Mouse (Mus musculus) stomach, embryonic 15.5 days (tissue): ENCODE data around the gene Tspan1. TPM values are rescaled to one million over a fixed set of nuclear protein-coding genes. Genes with fewer than 3 reads are reported as not detected.

Experiments
- ATAC-seq: fragments of 200-750 bp; cut with Nextera tagmentation; 2 replicates; pipeline ENCODE4 v1.8.0; 2017; ENCODE audit warnings: low read depth, moderate number of reproducible peaks, moderate TSS enrichment; ENCODE audit not compliant: insufficient read depth, low FRiP score
- H3K27ac ChIP-seq: fragments of 300-500 bp; sonication (generic); 2 replicates; pipeline ENCODE4 v1.5.1; 2015; ENCODE audit warnings: mild to moderate bottlenecking, inconsistent platforms
- H3K27me3 ChIP-seq: fragments of 300-500 bp; sonication (generic); replicated peaks from 2 replicates; pipeline ENCODE4 v1.6.1; 2015; ENCODE audit warnings: inconsistent platforms
- H3K36me3 ChIP-seq: fragments of 300-500 bp; sonication (generic); 2 replicates; pipeline ENCODE4 v1.6.1; 2015; ENCODE audit warnings: inconsistent platforms
- H3K4me1 ChIP-seq: fragments of 300-500 bp; sonication (generic); 2 replicates; pipeline ENCODE4 v1.6.1; 2015; ENCODE audit warnings: inconsistent platforms
- H3K4me2 ChIP-seq: fragments of 300-500 bp; sonication (generic); 2 replicates; pipeline ENCODE4 v1.6.1; 2015; ENCODE audit warnings: mild to moderate bottlenecking, inconsistent platforms
- H3K4me3 ChIP-seq: fragments of 300-500 bp; sonication (generic); replicated peaks from 2 replicates; pipeline ENCODE4 v1.5.1; 2015; ENCODE audit warnings: inconsistent platforms
- H3K9ac ChIP-seq: fragments of 300-500 bp; sonication (generic); 2 replicates; pipeline ENCODE4 v1.6.1; 2015; ENCODE audit warnings: inconsistent platforms
- H3K9me3 ChIP-seq: fragments of 300-500 bp; sonication (generic); 2 replicates; pipeline ENCODE4 v1.6.1; 2016; ENCODE audit warnings: inconsistent platforms
- WGBS: fragments of 180-500 bp; shearing (Covaris S2); methylation state at CpG from one replicate; pipeline ENCODE4 v1.1.7; 2015; 5-methylcytosine and 5-hydroxymethylcytosine counted together
- polyA plus RNA-seq: library from polyadenylated mRNA; unstranded; fragments of >200 nt; fragmentation: Nextera tagmentation; extraction: Ambion mirVana; gene quantifications from 2 replicates; pipeline ENCODE4 v1.2.1, GENCODE M21; 2015

Gene Tspan1
- polyA plus RNA-seq, 1 experiment from 2014 or later = 50.8 TPM

- peak; percentile 69 for ATAC-seq
- H3K9ac ChIP-seq = no peak overlapping the region
These were observed 2.4 kb downstream of the Tspan1 start for GRCm38 (mm10) chr4:116164759-116165554.

GRCm38 (mm10) chr4:116162142-116162541, 5.3 kb downstream of the Tspan1 start:
- Histone ChIP-seq H3K4me3 (no peak overlapping the region), H3K4me1 (peaks cover 5% of the 10 kb centered on the region; the same call in 1 of the 2 replicates), H3K4me2 (no peak overlapping the region), H3K9ac (no peak overlapping the region), H3K27ac (no peak overlapping the region), H3K36me3 (peaks cover 25% of the 10 kb centered on the region), H3K27me3 (no peaks in the 10 kb centered on the region), H3K9me3 (no peaks in the 10 kb centered on the region)
- 83% methylated on average over 4 of the region's 4 CpGs for WGBS
- no peak for ATAC-seq

More at GRCm38 (mm10) chr4:116164759-116165554, 2.4 kb downstream of the Tspan1 start:
- Histone ChIP-seq H3K4me2 (no peak overlapping the region; the same call in 1 of the 2 replicates), H3K27me3 (no peaks in the 10 kb centered on the region), H3K4me1 (peaks cover 5% of the 10 kb centered on the region; the same call in 1 of the 2 replicates), H3K27ac (peak overlapping the region; percentile 60), H3K9me3 (no peaks in the 10 kb centered on the region), H3K36me3 (peaks cover 7% of the 10 kb centered on the region; the same call in 1 of the 2 replicates), H3K4me3 (no peak overlapping the region)
- WGBS = 66% methylated on average over 2 of the region's 2 CpGs

- ATAC-seq = no peak
- Histone ChIP-seq H3K4me1 (peaks cover 5% of the 10 kb centered on the region; the same call in 1 of the 2 replicates), H3K9me3 (no peaks in the 10 kb centered on the region), H3K36me3 (peaks cover 38% of the 10 kb centered on the region), H3K9ac (no peak overlapping the region), H3K4me2 (no peak overlapping the region), H3K27ac (no peak overlapping the region), H3K27me3 (no peaks in the 10 kb centered on the region), H3K4me3 (no peak overlapping the region)
- 77% methylated on average over 3 of the region's 3 CpGs for WGBS
These were observed 6.6 kb downstream of the Tspan1 start for GRCm38 (mm10) chr4:116160769-116161168.

- Histone ChIP-seq H3K27ac (no peak overlapping the region), H3K9ac (no peak overlapping the region)
- no peak for ATAC-seq
These were observed 7.5 kb downstream of the Tspan1 start for GRCm38 (mm10) chr4:116159912-116160311.

GRCm38 (mm10) chr4:116157882-116158281, 9.5 kb downstream of the Tspan1 start:
- Histone ChIP-seq H3K9me3 (no peaks in the 10 kb centered on the region), H3K27me3 (no peaks in the 10 kb centered on the region), H3K4me2 (no peak overlapping the region), H3K9ac (no peak overlapping the region), H3K36me3 (peaks cover 67% of the 10 kb centered on the region), H3K4me1 (no peaks in the 10 kb centered on the region), H3K4me3 (no peak overlapping the region), H3K27ac (no peak overlapping the region)
- 89% methylated on average over 2 of the region's 2 CpGs for WGBS
- no peak for ATAC-seq

More at GRCm38 (mm10) chr4:116159912-116160311, 7.5 kb downstream of the Tspan1 start:
- H3K27me3 ChIP-seq = no peaks in the 10 kb centered on the region
- H3K4me3 ChIP-seq = no peak overlapping the region
- no peak overlapping the region for H3K4me2 ChIP-seq
- no peaks in the 10 kb centered on the region for H3K9me3 ChIP-seq
- peaks cover 47% of the 10 kb centered on the region for H3K36me3 ChIP-seq
- 0 out of 2 replicates have a peak, but pooled peaks cover 5% of the 10 kb centered on the region for H3K4me1 ChIP-seq
- WGBS = 77% methylated on average over 3 of the region's 3 CpGs

GRCm38 (mm10) chr4:116152702-116153101, 14.7 kb downstream of the Tspan1 start:
- H3K4me2 ChIP-seq = no peak overlapping the region
- WGBS = 93% methylated on average over 15 of the region's 15 CpGs
- ATAC-seq = no peak
- H3K27me3 ChIP-seq = no peaks in the 10 kb centered on the region
- H3K9me3 ChIP-seq = no peaks in the 10 kb centered on the region
- no peak overlapping the region for H3K4me3 ChIP-seq
- peaks cover 11% of the 10 kb centered on the region for H3K4me1 ChIP-seq
- H3K36me3 ChIP-seq = peaks cover 49% of the 10 kb centered on the region
- no peak overlapping the region for H3K27ac ChIP-seq
- no peak overlapping the region for H3K9ac ChIP-seq

- Histone ChIP-seq H3K27me3 (no peaks in the 10 kb centered on the region), H3K4me1 (peaks cover 11% of the 10 kb centered on the region), H3K9ac (peak within 1 kb of the TSS; percentile 76), H3K4me2 (peak within 1 kb of the TSS; percentile 83), H3K36me3 (peaks cover 37% of the 10 kb centered on the region), H3K4me3 (peak within 1 kb of the TSS; percentile 61), H3K27ac (peak within 1 kb of the TSS; percentile 92), H3K9me3 (no peaks in the 10 kb centered on the region)
- no peak for ATAC-seq
- WGBS = 69% methylated on average over 6 of the region's 6 CpGs
These were observed 16.2 kb downstream of the Tspan1 start, which contains the start of gene Lurap1 for GRCm38 (mm10) chr4:116151238-116151637. TSS of gene Lurap1 (minus strand) at chr4:116151338.

- Histone ChIP-seq H3K4me3 (peak overlapping the region; percentile 61), H3K27me3 (no peaks in the 10 kb centered on the region), H3K9me3 (no peaks in the 10 kb centered on the region), H3K9ac (peak overlapping the region; percentile 76), H3K27ac (peak overlapping the region; percentile 71), H3K36me3 (peaks cover 33% of the 10 kb centered on the region), H3K4me1 (peaks cover 11% of the 10 kb centered on the region), H3K4me2 (peak overlapping the region; percentile 83)
- 27% methylated on average over 4 of the region's 4 CpGs for WGBS
- no peak for ATAC-seq
These were observed 16.6 kb downstream of the Tspan1 start for GRCm38 (mm10) chr4:116150862-116151221.

- WGBS = under 1% methylated on average over 62 of the region's 73 CpGs
- peak overlapping the region; percentile 92 for H3K27ac ChIP-seq
- H3K9me3 ChIP-seq = no peaks in the 10 kb centered on the region
- peak overlapping the region; percentile 83 for H3K4me2 ChIP-seq
- peak overlapping the region; percentile 76 for H3K9ac ChIP-seq
- peak; percentile 91 for ATAC-seq
- peak overlapping the region; percentile 61 for H3K4me3 ChIP-seq
- H3K36me3 ChIP-seq = peaks cover 28% of the 10 kb centered on the region
- no peaks in the 10 kb centered on the region for H3K27me3 ChIP-seq
- peaks cover 11% of the 10 kb centered on the region for H3K4me1 ChIP-seq
These were observed 17.1 kb downstream of the Tspan1 start for GRCm38 (mm10) chr4:116150156-116150861.

GRCm38 (mm10) chr4:116149812-116150155, 17.6 kb downstream of the Tspan1 start:
- ATAC-seq = no peak
- Histone ChIP-seq H3K36me3 (peaks cover 22% of the 10 kb centered on the region), H3K4me3 (peak overlapping the region; percentile 61), H3K4me1 (peaks cover 11% of the 10 kb centered on the region), H3K27me3 (no peaks in the 10 kb centered on the region), H3K9me3 (no peaks in the 10 kb centered on the region), H3K9ac (peak overlapping the region; percentile 76), H3K4me2 (peak overlapping the region; percentile 83), H3K27ac (peak overlapping the region; percentile 92)
- WGBS = 27% methylated on average over 6 of the region's 6 CpGs

GRCm38 (mm10) chr4:116143891-116144717, 23.3 kb downstream of the Tspan1 start:
- H3K36me3 ChIP-seq = no peaks in the 10 kb centered on the region
- H3K27ac ChIP-seq = no peak overlapping the region
- no peaks in the 10 kb centered on the region for H3K9me3 ChIP-seq
- WGBS = 1% methylated on average over 47 of the region's 47 CpGs
- H3K4me3 ChIP-seq = peak overlapping the region; percentile 73
- peak overlapping the region; percentile 53 for H3K9ac ChIP-seq
- peaks cover 11% of the 10 kb centered on the region for H3K4me1 ChIP-seq
- peak overlapping the region; percentile 98 for H3K4me2 ChIP-seq
- H3K27me3 ChIP-seq = no peaks in the 10 kb centered on the region
- ATAC-seq = peak; percentile 52; the same call in 1 of the 2 replicates
